Mouse (Mus musculus): ENCODE data around the gene Alkbh3. TPM values are rescaled to one million over a fixed set of nuclear protein-coding genes. Genes with fewer than 3 reads are reported as not detected.

The Alkbh3 gene
- polyA plus RNA-seq, 1 experiment from 2014 or later: 46.2 TPM

GRCm38 (mm10) chr2:93959346-93959745 lies 51.3 kb downstream of the Alkbh3 start:
- Histone ChIP-seq H3K4me1 (ENCODE audit: control insufficient read depth, insufficient read depth, low read length) (peaks cover 23% of the 10 kb centered on the region), H3K9me3 (replicated peaks; ENCODE audit: control insufficient read depth, low read length, poor library complexity, severe bottlenecking) (no peaks in the 10 kb centered on the region), H3K9ac (ENCODE audit: low read depth, low read length) (no peak overlapping the region), H3K27me3 (ENCODE audit: control insufficient read depth, insufficient read depth, low read depth, low read length) (no peaks in the 10 kb centered on the region), H3K27ac (ENCODE audit: low read length) (no peak overlapping the region), H3K4me3 (ENCODE audit: low read depth, low read length) (no peak overlapping the region), H3K36me3 (ENCODE audit: control insufficient read depth, insufficient read depth, low read length) (no peaks in the 10 kb centered on the region), H3K4me2 (ENCODE audit: low read length) (no peak overlapping the region)
- no peak for ATAC-seq
- 72% methylated on average over 8 of the region's 8 CpGs for WGBS

GRCm38 (mm10) chr2:93958216-93958615 lies 52.4 kb downstream of the Alkbh3 start:
- Histone ChIP-seq H3K4me2 (ENCODE audit: low read length) (no peak overlapping the region), H3K4me3 (ENCODE audit: low read depth, low read length) (no peak overlapping the region), H3K9me3 (replicated peaks; ENCODE audit: control insufficient read depth, low read length, poor library complexity, severe bottlenecking) (no peaks in the 10 kb centered on the region), H3K27me3 (ENCODE audit: control insufficient read depth, insufficient read depth, low read depth, low read length) (peaks cover 8% of the 10 kb centered on the region), H3K4me1 (ENCODE audit: control insufficient read depth, insufficient read depth, low read length) (peaks cover 25% of the 10 kb centered on the region), H3K36me3 (ENCODE audit: control insufficient read depth, insufficient read depth, low read length) (no peaks in the 10 kb centered on the region), H3K9ac (ENCODE audit: low read depth, low read length) (no peak overlapping the region), H3K27ac (ENCODE audit: low read length) (no peak overlapping the region)
- no peak for ATAC-seq
- 77% methylated on average over 3 of the region's 3 CpGs for WGBS

- peaks cover 25% of the 10 kb centered on the region for H3K4me1 ChIP-seq (ENCODE audit: control insufficient read depth, insufficient read depth, low read length)
- H3K9me3 ChIP-seq (replicated peaks; ENCODE audit: control insufficient read depth, low read length, poor library complexity, severe bottlenecking): no peaks in the 10 kb centered on the region
- WGBS: 34% methylated on average over 8 of the region's 8 CpGs
- no peak overlapping the region for H3K4me3 ChIP-seq (ENCODE audit: low read depth, low read length)
- ATAC-seq: no peak
- H3K27me3 ChIP-seq (ENCODE audit: control insufficient read depth, insufficient read depth, low read depth, low read length): peaks cover 8% of the 10 kb centered on the region
- no peak overlapping the region; the same call in 1 of the 2 replicates for H3K9ac ChIP-seq (ENCODE audit: low read depth, low read length)
- peak overlapping the region; percentile 99 for H3K4me2 ChIP-seq (ENCODE audit: low read length)
- H3K36me3 ChIP-seq (ENCODE audit: control insufficient read depth, insufficient read depth, low read length): no peaks in the 10 kb centered on the region
- 0 out of 2 replicates have a peak overlapping the region, but pooled peaks have one; percentile 32 for H3K27ac ChIP-seq (ENCODE audit: low read length)
Observed at GRCm38 (mm10) chr2:93957785-93958175, 52.8 kb downstream of the Alkbh3 start.

- Histone ChIP-seq H3K4me1 (ENCODE audit: control insufficient read depth, insufficient read depth, low read length) (peaks cover 25% of the 10 kb centered on the region), H3K36me3 (ENCODE audit: control insufficient read depth, insufficient read depth, low read length) (no peaks in the 10 kb centered on the region), H3K4me2 (ENCODE audit: low read length) (peak within 1 kb of the TSS; percentile 99), H3K27me3 (ENCODE audit: control insufficient read depth, insufficient read depth, low read depth, low read length) (peaks cover 8% of the 10 kb centered on the region), H3K4me3 (ENCODE audit: low read depth, low read length) (peak within 1 kb of the TSS; percentile 74), H3K9ac (ENCODE audit: low read depth, low read length) (peak within 1 kb of the TSS; percentile 80), H3K9me3 (replicated peaks; ENCODE audit: control insufficient read depth, low read length, poor library complexity, severe bottlenecking) (no peaks in the 10 kb centered on the region), H3K27ac (ENCODE audit: low read length) (peak within 1 kb of the TSS; percentile 70)
- WGBS: 3% methylated on average over 50 of the region's 62 CpGs
- peak; percentile 74 for ATAC-seq
Observed at GRCm38 (mm10) chr2:93956908-93957784, 53.5 kb downstream of the Alkbh3 start, which contains the start of gene Gm13889. Gene Gm13889 (minus strand): TSS chr2:93957201.

- peak; percentile 66 for ATAC-seq
- H3K27ac ChIP-seq (ENCODE audit: low read length): peak overlapping the region; percentile 70
- peaks cover 25% of the 10 kb centered on the region for H3K4me1 ChIP-seq (ENCODE audit: control insufficient read depth, insufficient read depth, low read length)
- peak overlapping the region; percentile 99 for H3K4me2 ChIP-seq (ENCODE audit: low read length)
- no peaks in the 10 kb centered on the region for H3K36me3 ChIP-seq (ENCODE audit: control insufficient read depth, insufficient read depth, low read length)
- WGBS: under 1% methylated on average over 44 of the region's 44 CpGs
- H3K9ac ChIP-seq (ENCODE audit: low read depth, low read length): peak overlapping the region; percentile 80
- H3K9me3 ChIP-seq (replicated peaks; ENCODE audit: control insufficient read depth, low read length, poor library complexity, severe bottlenecking): no peaks in the 10 kb centered on the region
- peaks cover 8% of the 10 kb centered on the region for H3K27me3 ChIP-seq (ENCODE audit: control insufficient read depth, insufficient read depth, low read depth, low read length)
- peak overlapping the region; percentile 74 for H3K4me3 ChIP-seq (ENCODE audit: low read depth, low read length)
Observed at GRCm38 (mm10) chr2:93956331-93956801, 54.2 kb downstream of the Alkbh3 start.

GRCm38 (mm10) chr2:93955886-93956285 lies 54.7 kb downstream of the Alkbh3 start:
- Histone ChIP-seq H3K27ac (ENCODE audit: low read length) (peak overlapping the region; percentile 70), H3K27me3 (ENCODE audit: control insufficient read depth, insufficient read depth, low read depth, low read length) (peaks cover 8% of the 10 kb centered on the region), H3K4me2 (ENCODE audit: low read length) (peak overlapping the region; percentile 99), H3K36me3 (ENCODE audit: control insufficient read depth, insufficient read depth, low read length) (no peaks in the 10 kb centered on the region), H3K4me3 (ENCODE audit: low read depth, low read length) (peak overlapping the region; percentile 74), H3K9ac (ENCODE audit: low read depth, low read length) (peak overlapping the region; percentile 80), H3K4me1 (ENCODE audit: control insufficient read depth, insufficient read depth, low read length) (peaks cover 25% of the 10 kb centered on the region), H3K9me3 (replicated peaks; ENCODE audit: control insufficient read depth, low read length, poor library complexity, severe bottlenecking) (no peaks in the 10 kb centered on the region)
- 0% methylated on average over 31 of the region's 31 CpGs for WGBS
- ATAC-seq: no peak

- H3K4me1 ChIP-seq (ENCODE audit: control insufficient read depth, insufficient read depth, low read length): peaks cover 25% of the 10 kb centered on the region
- H3K4me2 ChIP-seq (ENCODE audit: low read length): peak overlapping the region; percentile 99
- H3K27me3 ChIP-seq (ENCODE audit: control insufficient read depth, insufficient read depth, low read depth, low read length): peaks cover 8% of the 10 kb centered on the region
- peak overlapping the region; percentile 74 for H3K4me3 ChIP-seq (ENCODE audit: low read depth, low read length)
- peak overlapping the region; percentile 80 for H3K9ac ChIP-seq (ENCODE audit: low read depth, low read length)
- H3K27ac ChIP-seq (ENCODE audit: low read length): no peak overlapping the region
- H3K36me3 ChIP-seq (ENCODE audit: control insufficient read depth, insufficient read depth, low read length): no peaks in the 10 kb centered on the region
- H3K9me3 ChIP-seq (replicated peaks; ENCODE audit: control insufficient read depth, low read length, poor library complexity, severe bottlenecking): no peaks in the 10 kb centered on the region
- WGBS: under 1% methylated on average over 32 of the region's 32 CpGs
- ATAC-seq: 0 out of 2 replicates have a peak, but pooled peaks have one; percentile 22
Observed at GRCm38 (mm10) chr2:93954781-93955578, 55.6 kb downstream of the Alkbh3 start.

- 82% methylated on average over 9 of the region's 9 CpGs for WGBS
- Histone ChIP-seq H3K9me3 (replicated peaks; ENCODE audit: control insufficient read depth, low read length, poor library complexity, severe bottlenecking) (no peaks in the 10 kb centered on the region; the same call in 1 of the 2 replicates), H3K27ac (ENCODE audit: low read length) (no peak overlapping the region), H3K4me3 (ENCODE audit: low read depth, low read length) (no peak overlapping the region), H3K27me3 (ENCODE audit: control insufficient read depth, insufficient read depth, low read depth, low read length) (peaks cover 8% of the 10 kb centered on the region), H3K4me1 (ENCODE audit: control insufficient read depth, insufficient read depth, low read length) (peaks cover 25% of the 10 kb centered on the region), H3K36me3 (ENCODE audit: control insufficient read depth, insufficient read depth, low read length) (no peaks in the 10 kb centered on the region), H3K9ac (ENCODE audit: low read depth, low read length) (no peak overlapping the region), H3K4me2 (ENCODE audit: low read length) (peak overlapping the region; percentile 11; the same call in 1 of the 2 replicates)
- no peak for ATAC-seq
Observed at GRCm38 (mm10) chr2:93953726-93954125, 56.9 kb downstream of the Alkbh3 start.

All from midbrain, embryonic 16.5 days (tissue).